Mouse (Mus musculus) common myeloid progenitor, adult 5-6 weeks (primary cell): ENCODE data around the gene B2m. TPM values are rescaled to one million over a fixed set of nuclear protein-coding genes. Genes with fewer than 3 reads are reported as not detected.

Source experiments
- ATAC-seq: replicated peaks from 2 replicates; pipeline ENCODE4 v1.8.0; 2016; ENCODE audit warnings: low read depth, mild to moderate bottlenecking, moderate TSS enrichment, inconsistent platforms; ENCODE audit not compliant: poor library complexity, severe bottlenecking
- total RNA-seq: library from RNA; stranded (forward); fragments of 200-1000, 187-1606 nt; gene quantifications from 2 replicates; pipeline ENCODE4 v1.2.3, GENCODE M21; 2017

The B2m gene
- total RNA-seq: 2,084 and 2,334 TPM in 2 replicates

GRCm38 (mm10) chr2:122147508-122148241 is at the start of gene B2m:
TSS of gene B2m (plus strand) at chr2:122147686.
- ATAC-seq: peak; percentile 83

GRCm38 (mm10) chr2:122097686-122098085 is 49.8 kb upstream of the B2m start:
- 0 out of 2 replicates have a peak, but pooled peaks have one; percentile 32 for ATAC-seq

- ATAC-seq: peak; percentile 93
Measured at GRCm38 (mm10) chr2:122102070-122102469, 45.4 kb upstream of the B2m start.

GRCm38 (mm10) chr2:122108101-122108500 is 39.4 kb upstream of the B2m start:
- ATAC-seq: no peak

GRCm38 (mm10) chr2:122109714-122110113 is 37.8 kb upstream of the B2m start:
- no peak for ATAC-seq

- no peak for ATAC-seq
Measured at GRCm38 (mm10) chr2:122116888-122117287, 30.6 kb upstream of the B2m start.

- ATAC-seq: peak; percentile 99
Measured at GRCm38 (mm10) chr2:122117961-122118958, 29.2 kb upstream of the B2m start, which contains the start of gene Spg11. TSS of gene Spg11 (minus strand) at chr2:122118386.

GRCm38 (mm10) chr2:122125680-122126572 is 21.6 kb upstream of the B2m start:
- ATAC-seq: peak; percentile 76

- ATAC-seq: no peak
Measured at GRCm38 (mm10) chr2:122126765-122127347, 20.6 kb upstream of the B2m start.

GRCm38 (mm10) chr2:122127635-122128034 is 19.9 kb upstream of the B2m start:
- ATAC-seq: no peak

GRCm38 (mm10) chr2:122132078-122132477 is 15.4 kb upstream of the B2m start:
- ATAC-seq: peak; percentile 59; the same call in 1 of the 2 replicates

GRCm38 (mm10) chr2:122132618-122133017 is 14.9 kb upstream of the B2m start:
- ATAC-seq: peak; percentile 29; the same call in 1 of the 2 replicates

- peak; percentile 96 for ATAC-seq
Measured at GRCm38 (mm10) chr2:122137839-122138465, 9.5 kb upstream of the B2m start.

GRCm38 (mm10) chr2:122140815-122141214 is 6.7 kb upstream of the B2m start:
- ATAC-seq: no peak

- ATAC-seq: peak; percentile 53; the same call in 1 of the 2 replicates
Measured at GRCm38 (mm10) chr2:122141332-122141967, 6.0 kb upstream of the B2m start.

GRCm38 (mm10) chr2:122143111-122143510 is 4.4 kb upstream of the B2m start:
- ATAC-seq: no peak

- no peak for ATAC-seq
Measured at GRCm38 (mm10) chr2:122145756-122146155, 1.7 kb upstream of the B2m start.

GRCm38 (mm10) chr2:122146687-122147086 is 799 bp upstream of the B2m start:
- ATAC-seq: peak; percentile 43
